Mouse (Mus musculus) intestine, postnatal 0 days (tissue): ENCODE data around the gene Elmod1. TPM values are rescaled to one million over a fixed set of nuclear protein-coding genes. Genes with fewer than 3 reads are reported as not detected.

Source experiments
- ATAC-seq: fragments of 200-750 bp; cut with Nextera tagmentation; 2 replicates; pipeline ENCODE4 v1.8.0; 2017; ENCODE audit warnings: mild to moderate bottlenecking, moderate TSS enrichment, moderate library complexity
- H3K27ac ChIP-seq: fragments of 300-500 bp; sonication (generic); 2 replicates; pipeline ENCODE4 v1.5.1; 2014; ENCODE audit warnings: mild to moderate bottlenecking, low read depth, low read length, moderate library complexity
- H3K27me3 ChIP-seq: fragments of 300-500 bp; sonication (generic); replicated peaks from 2 replicates; pipeline ENCODE4 v1.6.1; 2014; ENCODE audit warnings: low read length, mixed read lengths; ENCODE audit not compliant: control insufficient read depth, insufficient read depth
- H3K36me3 ChIP-seq: fragments of 300-500 bp; sonication (generic); 2 replicates; pipeline ENCODE4 v1.6.1; 2014; ENCODE audit warnings: mild to moderate bottlenecking, moderate library complexity; ENCODE audit not compliant: control insufficient read depth, insufficient read depth
- H3K4me1 ChIP-seq: fragments of 300-500 bp; sonication (generic); replicated peaks from 2 replicates; pipeline ENCODE4 v1.6.1; 2014; ENCODE audit warnings: antibody characterized with exemption, low read length, mixed read lengths; ENCODE audit not compliant: control insufficient read depth, insufficient read depth
- H3K4me2 ChIP-seq: fragments of 300-500 bp; sonication (generic); replicated peaks from 2 replicates; pipeline ENCODE4 v1.6.1; 2014; ENCODE audit warnings: low read depth, mild to moderate bottlenecking, moderate library complexity
- H3K4me3 ChIP-seq: fragments of 300-500 bp; sonication (generic); 2 replicates; pipeline ENCODE4 v1.5.1; 2014; ENCODE audit warnings: low read depth, low read length
- H3K9ac ChIP-seq: fragments of 300-500 bp; sonication (generic); 2 replicates; pipeline ENCODE4 v1.6.1; 2014; ENCODE audit warnings: mild to moderate bottlenecking, low read depth, low read length
- H3K9me3 ChIP-seq: fragments of 300-500 bp; sonication (generic); 2 replicates; pipeline ENCODE4 v1.6.1; 2016; ENCODE audit warnings: mixed run types; ENCODE audit not compliant: control insufficient read depth
- CTCF ChIP-seq: sonication (generic); IDR thresholded peaks from 2 replicates; pipeline ENCODE4 v1.5.1; 2016; ENCODE audit warnings: low read depth, mild to moderate bottlenecking, control low read depth, antibody characterized with exemption, moderate library complexity
- WGBS: fragments of 180-500 bp; shearing (Covaris S2); extraction: QIAGEN DNeasy Blood & Tissue Kit; methylation state at CpG from one replicate; pipeline ENCODE4 v1.1.7; 2014; 5-methylcytosine and 5-hydroxymethylcytosine counted together
- polyA plus RNA-seq: library from polyadenylated mRNA; unstranded; fragments of >200 nt; fragmentation: Nextera tagmentation; extraction: Ambion mirVana; gene quantifications from 2 replicates; pipeline ENCODE4 v1.2.1, GENCODE M21; 2015

Gene Elmod1
- polyA plus RNA-seq, 1 experiment from 2014 or later: 0.55 TPM

- Histone ChIP-seq H3K4me1 (no peaks in the 10 kb centered on the region), H3K4me3 (peak overlapping the region; percentile 46), H3K27ac (no peak overlapping the region), H3K27me3 (peaks cover 28% of the 10 kb centered on the region), H3K9ac (no peak overlapping the region), H3K4me2 (peak overlapping the region; percentile 76), H3K36me3 (no peaks in the 10 kb centered on the region), H3K9me3 (no peaks in the 10 kb centered on the region)
- ATAC-seq: no peak
- TF ChIP-seq CTCF: no peak
- 3% methylated on average over 42 of the region's 42 CpGs for WGBS
These were observed 576 bp downstream of the Elmod1 start for GRCm38 (mm10) chr9:53974328-53975121.

- no peak for ATAC-seq
- Histone ChIP-seq H3K4me1 (no peaks in the 10 kb centered on the region), H3K4me2 (no peak overlapping the region), H3K9me3 (no peaks in the 10 kb centered on the region), H3K36me3 (no peaks in the 10 kb centered on the region), H3K27me3 (peaks cover 28% of the 10 kb centered on the region), H3K9ac (no peak overlapping the region), H3K4me3 (no peak overlapping the region), H3K27ac (no peak overlapping the region)
- 24% methylated on average over 13 of the region's 13 CpGs for WGBS
- no peak for TF ChIP-seq CTCF
These were observed 1.2 kb downstream of the Elmod1 start for GRCm38 (mm10) chr9:53973929-53974327.

GRCm38 (mm10) chr9:53973241-53973640 is 1.9 kb downstream of the Elmod1 start:
- no peak for ATAC-seq
- 77% methylated on average over 5 of the region's 5 CpGs for WGBS
- no peak overlapping the region for H3K27ac ChIP-seq
- no peak overlapping the region for H3K9ac ChIP-seq
- TF ChIP-seq CTCF: no peak
- H3K4me1 ChIP-seq: no peaks in the 10 kb centered on the region
- no peak overlapping the region for H3K4me3 ChIP-seq
- H3K27me3 ChIP-seq: peaks cover 28% of the 10 kb centered on the region
- no peak overlapping the region for H3K4me2 ChIP-seq
- no peaks in the 10 kb centered on the region for H3K36me3 ChIP-seq
- H3K9me3 ChIP-seq: no peaks in the 10 kb centered on the region

GRCm38 (mm10) chr9:53972358-53972757 is 2.7 kb downstream of the Elmod1 start:
- no peak for TF ChIP-seq CTCF
- H3K27me3 ChIP-seq: peaks cover 28% of the 10 kb centered on the region
- H3K36me3 ChIP-seq: no peaks in the 10 kb centered on the region
- no peaks in the 10 kb centered on the region for H3K4me1 ChIP-seq
- ATAC-seq: no peak
- no peaks in the 10 kb centered on the region for H3K9me3 ChIP-seq
- no peak overlapping the region for H3K9ac ChIP-seq
- H3K4me2 ChIP-seq: no peak overlapping the region
- H3K27ac ChIP-seq: no peak overlapping the region
- H3K4me3 ChIP-seq: no peak overlapping the region

- WGBS: 72% methylated on average over 9 of the region's 9 CpGs
- TF ChIP-seq CTCF: no peak
- no peak for ATAC-seq
- Histone ChIP-seq H3K27me3 (no peaks in the 10 kb centered on the region), H3K4me1 (no peaks in the 10 kb centered on the region), H3K36me3 (no peaks in the 10 kb centered on the region), H3K9ac (no peak overlapping the region), H3K4me3 (no peak overlapping the region), H3K4me2 (no peak overlapping the region), H3K27ac (no peak overlapping the region), H3K9me3 (no peaks in the 10 kb centered on the region)
These were observed 7.3 kb downstream of the Elmod1 start for GRCm38 (mm10) chr9:53967610-53968368.

- Histone ChIP-seq H3K4me2 (no peak overlapping the region), H3K9me3 (no peaks in the 10 kb centered on the region), H3K27me3 (no peaks in the 10 kb centered on the region), H3K9ac (no peak overlapping the region), H3K27ac (no peak overlapping the region), H3K4me1 (no peaks in the 10 kb centered on the region), H3K36me3 (no peaks in the 10 kb centered on the region), H3K4me3 (no peak overlapping the region)
- ATAC-seq: no peak
- no peak for TF ChIP-seq CTCF
- 54% methylated on average over 11 of the region's 11 CpGs for WGBS
These were observed 18.1 kb downstream of the Elmod1 start for GRCm38 (mm10) chr9:53957021-53957420.
